Mouse (Mus musculus) heart, postnatal 0 days (tissue): ENCODE data around the gene Nipal4.

ENCODE experiments used
- CTCF ChIP-seq: IDR thresholded peaks from 2 replicates; pipeline ENCODE4 v1.5.1; 2016; ENCODE audit warnings: antibody characterized with exemption, control low read depth, low read depth
- EP300 ChIP-seq: IDR thresholded peaks from 2 replicates; pipeline ENCODE4 v1.6.1; 2016; ENCODE audit warnings: antibody characterized with exemption, low read depth

DNA sequence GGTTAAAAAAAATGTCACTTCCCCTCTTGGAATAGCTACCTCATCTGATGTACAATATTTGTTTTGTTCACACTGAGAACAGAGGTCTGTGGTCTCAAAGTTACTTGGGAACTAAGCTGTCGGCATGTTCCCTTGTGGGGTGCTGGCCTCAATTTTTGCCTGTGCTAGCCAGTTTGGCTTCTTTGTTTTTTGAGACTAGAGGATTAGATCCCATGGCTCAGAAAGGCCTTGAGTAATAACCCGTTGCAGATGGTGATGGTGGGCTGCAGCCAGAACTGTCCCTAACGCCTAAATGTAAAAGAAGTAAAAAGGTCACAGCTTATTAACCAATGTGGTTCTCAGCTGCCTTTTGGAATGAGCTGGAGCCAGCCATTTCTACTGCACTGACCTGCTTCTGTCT lies 53.1 kb downstream of the Nipal4 start:
- TF ChIP-seq CTCF (no peak), EP300 (no peak)
